Mouse (Mus musculus) CH12.LX (cell line): ENCODE results near the gene Ldlrad3.

Experiments used
- CTCF ChIP-seq, 2 experiments: IDR thresholded peaks in 1 of 2; conservative IDR thresholded peaks in 1 of 2; 2 replicates each; pipeline ENCODE4 v1.5.1; 2011 to 2012; ENCODE audit warnings: low read depth in 2 of 2, low read length in 2 of 2, improper control_type of control experiment in 1 of 2, inconsistent platforms in 1 of 2, mild to moderate bottlenecking in 1 of 2, moderate library complexity in 1 of 2
- EP300 ChIP-seq: IDR thresholded peaks from 2 replicates; pipeline ENCODE4 v1.6.1; 2011; ENCODE audit warnings: low read length, improper control_type of control experiment
- JUN ChIP-seq: IDR thresholded peaks from 2 replicates; pipeline ENCODE4 v1.6.1; 2011; ENCODE audit warnings: low read depth, mild to moderate bottlenecking, low read length, improper control_type of control experiment, moderate library complexity; ENCODE audit not compliant: insufficient read depth
- KAT2A ChIP-seq: IDR thresholded peaks from 2 replicates; pipeline ENCODE4 v1.6.1; 2012; ENCODE audit warnings: low read length, improper control_type of control experiment, inconsistent platforms; ENCODE audit not compliant: insufficient replicate concordance
- MYC ChIP-seq: IDR thresholded peaks from 2 replicates; pipeline ENCODE4 v1.6.1; 2011; ENCODE audit warnings: low read depth, mild to moderate bottlenecking, improper control_type of control experiment, low read length
- USF2 ChIP-seq: conservative IDR thresholded peaks from 2 replicates; pipeline ENCODE4 v1.6.1; 2011; ENCODE audit warnings: low read depth, low read length, improper control_type of control experiment
- ZMIZ1 ChIP-seq: IDR thresholded peaks from 2 replicates; pipeline ENCODE4 v1.6.1; 2012; ENCODE audit warnings: low read depth, mild to moderate bottlenecking, inconsistent platforms, low read length, improper control_type of control experiment

- TF ChIP-seq ZMIZ1 (no peak), JUN (no peak), CTCF (conservative IDR thresholded peaks at IDR 0.05 in 1 of 2, IDR thresholded peaks at IDR 0.05 in 1 of 2; ENCODE audit: low read depth in 2 of 2, low read length in 2 of 2) (no peak), KAT2A (no peak), USF2 (no peak), EP300 (no peak), MYC (no peak)
Observed at GRCm38 (mm10) chr2:102192943-102193820, 7.0 kb upstream of the Ldlrad3 start.
